Mouse (Mus musculus) heart, postnatal 25 days (tissue): ENCODE measurements around the gene Ccdc117. TPM values are rescaled to one million over a fixed set of nuclear protein-coding genes. Genes with fewer than 3 reads are reported as not detected.
"Not testable (repeated sequence)": the region's sequence is repeated elsewhere in the genome, so short reads cannot be mapped to it uniquely, and the experiment has no call there.

Experiments
- DNase-seq: peaks from one replicate; pipeline ENCODE4 v3.0.0; 2022; ENCODE audit warnings: low spot score
- intact Hi-C: fragments of 180-260 bp; cut with DNase I; formaldehyde crosslinking; loops from one replicate; pipeline ENCODE4 v1.15.1; 2025
- total RNA-seq, 2 experiments: library from RNA; stranded (reverse); gene quantifications; 2 replicates each; pipeline ENCODE4 v1.2.3; 2021

The Ccdc117 gene
- total RNA-seq, 2 experiments from 2014 or later, result 17.9 to 23.5 TPM

- no peak for DNase-seq
- intact Hi-C loops, result loop anchor here (2.0 to 5.0 kb wide), 2 partner anchors 16 to 87 kb away; no protein-coding TSS in a partner anchor
Observed at GRCm38 (mm10) chr11:5540331-5540730, 1.7 kb downstream of the Ccdc117 start.

GRCm38 (mm10) chr11:5537454-5537853 lies 4.5 kb downstream of the Ccdc117 start:
- intact Hi-C loops, DNase-seq: not testable (repeated sequence)

DNA sequence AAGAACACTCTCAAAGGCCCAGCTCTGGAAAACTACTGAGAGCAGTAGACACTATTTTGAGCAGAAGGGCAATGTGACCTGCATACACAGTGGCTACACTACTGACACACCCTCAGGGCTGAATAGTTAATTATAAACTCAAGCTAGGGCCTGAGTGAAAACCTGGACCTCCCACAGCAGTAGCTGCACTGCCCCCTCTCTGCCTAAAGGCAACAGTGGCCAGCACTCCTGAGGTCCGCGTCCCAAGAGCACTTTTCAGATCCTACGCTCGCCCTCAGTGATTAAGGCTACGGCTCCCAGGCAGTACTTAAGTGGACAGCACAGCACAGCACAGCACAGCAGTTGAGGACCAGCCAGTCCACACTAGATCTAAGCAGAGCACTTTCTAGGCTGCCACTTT lies 8.9 kb downstream of the Ccdc117 start:
- no peak for DNase-seq
- intact Hi-C loops, result no loop called here

- DNase-seq, result no peak
- intact Hi-C loops, result no loop called here
Observed at GRCm38 (mm10) chr11:5530717-5531116, 11.3 kb downstream of the Ccdc117 start.

DNA sequence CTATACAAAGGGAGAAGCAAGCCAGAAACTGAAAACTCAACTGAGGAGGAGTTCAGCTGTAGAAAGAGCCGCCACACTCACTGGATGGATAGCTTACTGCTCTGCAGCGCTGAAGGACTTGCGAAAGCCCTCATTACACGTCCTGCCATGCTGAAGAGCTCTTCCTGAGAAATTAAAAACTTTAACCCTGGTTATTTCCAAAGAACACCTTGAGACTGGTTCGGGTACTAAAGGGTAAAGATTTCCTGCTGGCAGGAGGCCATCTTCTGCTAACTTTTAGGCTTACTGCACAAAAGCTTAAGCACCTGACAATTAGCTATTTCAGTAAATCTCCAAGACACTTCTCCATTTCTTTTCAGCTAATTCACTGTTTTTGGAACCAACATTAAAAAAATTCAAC lies 11.8 kb downstream of the Ccdc117 start:
- DNase-seq, result no peak
- intact Hi-C loops, result no loop called here

DNA sequence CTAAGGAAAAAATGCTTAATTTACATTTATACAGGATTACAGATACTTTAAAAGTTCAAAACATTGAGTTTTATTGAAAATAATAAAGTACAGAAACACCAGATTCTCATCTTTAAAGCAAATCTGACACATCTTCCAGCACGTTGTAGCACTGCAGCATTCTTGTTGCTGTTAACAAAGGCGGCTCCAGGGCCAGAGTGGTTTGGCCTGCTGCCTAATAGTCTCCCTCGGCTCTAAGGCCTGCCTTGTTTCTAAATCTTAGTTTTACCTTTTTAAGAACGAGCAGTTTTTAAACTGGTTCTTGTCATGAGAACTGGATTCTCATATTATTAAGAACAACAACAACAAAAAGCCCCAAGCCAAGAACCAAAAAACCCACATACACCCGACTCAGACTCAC lies 13.1 kb downstream of the Ccdc117 start:
- no peak for DNase-seq
- intact Hi-C loops, result no loop called here

- intact Hi-C loops, result no loop called here
- DNase-seq, result no peak
Observed at GRCm38 (mm10) chr11:5527865-5528523, 14.0 kb downstream of the Ccdc117 start.

DNA sequence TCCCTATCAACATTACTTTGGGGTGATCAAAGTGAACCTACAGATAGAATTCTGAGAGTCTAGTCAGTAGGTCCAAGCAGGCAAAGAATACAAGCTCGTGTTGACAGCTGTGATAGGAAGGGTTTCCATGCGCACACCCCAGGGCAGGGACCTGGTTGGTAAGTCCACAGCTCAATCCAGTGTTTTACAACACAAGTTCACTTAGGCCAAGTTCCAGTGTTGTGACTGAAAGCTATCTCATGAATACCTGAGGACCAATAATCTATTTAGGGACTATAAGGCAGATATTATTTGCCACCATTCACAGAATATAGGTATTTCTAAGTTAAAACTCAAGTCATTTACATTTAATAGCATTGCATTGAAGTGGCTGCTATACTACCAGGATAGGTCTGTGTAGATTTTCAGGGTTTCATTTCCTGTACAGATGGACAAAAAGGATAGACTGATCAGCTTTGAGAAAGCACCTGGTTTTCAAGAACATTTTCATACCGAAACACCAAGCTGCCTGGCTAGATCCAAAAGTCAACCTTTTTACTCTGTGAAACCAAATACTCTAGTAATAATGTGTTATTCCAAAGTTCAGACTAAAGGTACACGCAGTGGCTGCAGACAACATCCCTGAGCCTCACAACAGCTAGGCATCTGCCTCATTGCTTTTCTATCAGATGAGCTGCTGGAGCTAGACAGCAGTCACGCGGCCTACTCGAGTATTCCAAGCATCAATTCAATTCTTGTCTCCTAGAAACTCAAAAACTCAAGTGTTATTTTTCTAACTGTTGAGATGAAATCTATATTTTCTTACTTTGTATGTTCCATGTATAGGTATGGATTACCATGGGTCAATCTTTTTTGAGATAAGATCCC lies 15.2 kb downstream of the Ccdc117 start:
- DNase-seq, result no peak
- intact Hi-C loops, result no loop called here

DNA sequence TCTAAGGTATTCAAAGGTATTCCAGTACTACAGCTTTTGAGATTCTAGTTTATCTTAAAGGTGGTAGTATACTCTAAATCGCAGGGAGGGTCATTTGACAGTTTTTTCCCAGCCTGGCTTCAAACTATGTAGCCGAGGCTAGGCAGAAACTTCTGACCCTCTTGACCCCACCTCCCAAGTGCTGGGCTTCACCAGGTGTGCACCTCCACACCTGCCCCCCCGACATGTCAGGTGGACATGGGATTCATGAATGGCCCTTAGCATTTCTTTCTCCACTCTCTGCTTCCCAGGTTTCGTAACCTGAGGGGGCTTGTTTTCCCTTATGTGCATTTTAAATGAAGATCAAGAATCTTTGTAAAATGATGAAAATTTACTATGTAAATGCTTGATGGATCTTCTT lies 16.6 kb downstream of the Ccdc117 start:
- intact Hi-C loops, result loop anchor here (2.0 kb wide), 1 partner anchor 15 kb away; no protein-coding TSS in a partner anchor
- DNase-seq, result no peak

- intact Hi-C loops, result no loop called here
Observed at GRCm38 (mm10) chr11:5522798-5523415, 19.1 kb downstream of the Ccdc117 start.

GRCm38 (mm10) chr11:5521516-5522291 lies 20.3 kb downstream of the Ccdc117 start:
- DNase-seq, result peak; percentile 61
- intact Hi-C loops, result loop anchor here (1.0 kb wide), 1 partner anchor 36 kb away; no protein-coding TSS in a partner anchor

More at GRCm38 (mm10) chr11:5522798-5523415, 19.1 kb downstream of the Ccdc117 start:
- DNase-seq, result no peak

DNA sequence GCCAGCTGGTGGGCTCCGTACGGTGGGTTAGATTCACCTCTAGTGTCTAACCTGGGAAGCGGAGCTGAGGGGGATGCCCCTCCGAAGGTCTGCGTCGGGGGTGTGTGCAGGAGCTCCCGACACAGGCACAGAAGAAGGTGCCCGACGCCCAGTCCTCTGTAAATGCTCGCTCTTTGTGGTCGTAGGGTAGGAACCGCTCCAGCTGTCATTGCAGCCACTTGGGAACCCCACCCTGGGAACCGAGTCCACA lies 20.8 kb downstream of the Ccdc117 start:
- no peak for DNase-seq

GRCm38 (mm10) chr11:5520412-5521265 lies 21.3 kb downstream of the Ccdc117 start, which contains the start of gene Xbp1:
Gene Xbp1 (plus strand): TSS chr11:5520659.
- intact Hi-C loops, result loop anchor here (1.0 kb wide), 1 partner anchor 35 kb away; no protein-coding TSS in a partner anchor
- DNase-seq, result peak; percentile 99

More for the DNA sequence above, 20.8 kb downstream of the Ccdc117 start:
- intact Hi-C loops, result loop anchor here (1.0 kb wide), 1 partner anchor 36 kb away; no protein-coding TSS in a partner anchor

DNA sequence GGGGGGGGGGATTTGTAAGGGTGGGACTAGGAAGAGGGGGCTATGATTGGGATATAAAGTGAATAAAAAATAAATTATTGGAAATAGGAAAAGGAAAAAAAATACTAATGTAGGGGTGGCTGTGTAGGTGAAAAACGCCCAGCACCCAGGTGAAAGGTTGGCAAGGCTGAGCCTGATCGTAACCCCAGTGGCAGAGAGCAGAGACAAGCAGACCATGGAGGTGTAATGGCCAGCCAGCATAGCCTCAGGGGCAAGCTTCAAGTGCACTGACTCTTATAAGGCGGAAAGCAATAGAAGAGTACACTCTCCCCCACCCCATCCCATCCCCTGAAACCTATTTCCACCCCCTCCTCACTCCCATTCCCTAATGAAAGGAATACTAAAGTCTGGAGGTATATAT lies 22.3 kb downstream of the Ccdc117 start:
- DNase-seq, result no peak
- intact Hi-C loops, result no loop called here

GRCm38 (mm10) chr11:5517346-5517745 lies 24.6 kb downstream of the Ccdc117 start:
- intact Hi-C loops, result no loop called here
- DNase-seq, result no peak

DNA sequence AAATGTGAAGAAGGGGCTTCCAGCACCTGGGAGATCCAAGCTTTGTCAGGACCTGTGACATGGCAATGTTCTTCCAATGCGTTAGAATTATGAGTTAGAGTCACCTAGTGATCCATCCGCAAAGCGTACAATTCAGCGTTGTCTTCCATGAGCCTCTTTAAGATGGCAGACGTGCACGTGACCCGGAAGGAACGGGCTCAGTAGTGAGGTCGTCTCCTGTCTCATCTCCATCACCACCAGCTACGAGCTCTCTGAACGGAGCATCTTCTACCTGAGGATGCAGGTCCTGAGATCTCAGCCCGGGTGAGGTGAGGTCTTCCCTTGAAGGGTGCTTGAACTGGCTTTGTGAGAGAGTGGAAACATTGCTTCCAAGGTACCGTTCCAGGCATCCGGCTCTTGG lies 25.4 kb downstream of the Ccdc117 start:
- no peak for DNase-seq
- intact Hi-C loops, result no loop called here

GRCm38 (mm10) chr11:5516151-5516550 lies 25.8 kb downstream of the Ccdc117 start:
- DNase-seq, result no peak
- intact Hi-C loops, result no loop called here

DNA sequence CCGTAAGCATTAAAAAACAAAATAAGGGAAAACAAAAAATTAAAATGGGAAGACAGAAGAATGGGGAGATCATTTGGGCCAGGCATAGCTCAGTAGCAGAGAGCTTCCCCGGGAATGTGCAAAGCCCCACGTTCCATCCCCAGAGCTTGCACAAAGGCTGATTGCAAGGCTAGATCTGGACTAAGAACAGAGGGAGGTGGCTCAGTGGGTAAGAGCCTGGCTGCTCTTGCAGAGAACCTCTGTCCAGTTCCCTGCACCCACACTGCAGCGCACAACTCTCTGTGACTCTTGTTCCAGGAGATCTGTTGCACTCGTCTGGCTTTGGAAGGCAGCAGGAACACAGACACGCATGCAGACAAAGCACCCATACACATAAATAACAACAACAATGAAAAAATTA lies 26.3 kb downstream of the Ccdc117 start:
- no peak for DNase-seq

DNA sequence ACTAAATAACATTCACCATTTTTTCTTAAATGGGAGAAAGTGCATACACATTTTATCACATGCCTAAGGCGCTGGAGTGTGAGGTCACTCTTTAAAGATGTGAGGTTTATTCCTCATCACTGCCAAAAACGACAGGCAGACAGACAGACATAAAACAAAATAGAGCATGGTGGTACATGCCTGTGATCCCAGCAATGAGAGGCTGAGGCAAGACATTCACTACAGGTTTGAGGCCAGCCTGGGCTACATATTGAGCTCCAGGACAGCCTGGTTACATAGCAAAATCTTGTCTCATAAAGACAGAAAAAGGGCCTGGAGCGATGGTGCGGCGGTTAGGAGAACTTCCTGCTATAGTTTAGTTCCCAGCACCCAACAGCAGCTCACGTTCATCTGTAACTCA lies 26.8 kb downstream of the Ccdc117 start:
- intact Hi-C loops, result no loop called here
- DNase-seq, result no peak

More for the DNA sequence above, 26.3 kb downstream of the Ccdc117 start:
- intact Hi-C loops, result no loop called here
